Mouse (Mus musculus): ENCODE measurements at regions not wholly inside any gene's neighbourhood (a gene's known extent, or its start where the extent isn't known, plus 50 kb on each side); places are given as distances from the start of the nearest gene placed in this dataset.

GRCm38 (mm10) chr15:36347333-36347845 is 660.2 kb downstream of the Zfp706 start:
- Histone ChIP-seq H3K9ac (ENCODE audit: low read depth, low read length) (no peak overlapping the region), H3K27me3 (ENCODE audit: control insufficient read depth, insufficient read depth, low read length) (no peaks in the 10 kb centered on the region), H3K4me2 (no peak overlapping the region), H3K27ac (ENCODE audit: low read depth, low read length) (no peak overlapping the region), H3K36me3 (ENCODE audit: control insufficient read depth, insufficient read depth, low read length) (no peaks in the 10 kb centered on the region), H3K9me3 (replicated peaks; ENCODE audit: control insufficient read depth, low read length) (no peaks in the 10 kb centered on the region), H3K4me3 (ENCODE audit: low read depth, low read length) (no peak overlapping the region), H3K4me1 (ENCODE audit: control insufficient read depth, insufficient read depth, low read length) (0 out of 2 replicates have a peak, but pooled peaks cover 2% of the 10 kb centered on the region)
- no peak for ATAC-seq (replicated peaks; ENCODE audit: insufficient number of reproducible peaks, low FRiP score, low TSS enrichment)
- 66% methylated on average over 4 of the region's 4 CpGs for WGBS (ENCODE audit: insufficient replicate concordance)

GRCm38 (mm10) chr15:36346126-36346525 is 661.4 kb downstream of the Zfp706 start:
- no peak overlapping the region for H3K27ac ChIP-seq (ENCODE audit: low read depth, low read length)
- WGBS (ENCODE audit: insufficient replicate concordance): 43% methylated on average over 5 of the region's 5 CpGs

GRCm38 (mm10) chr15:36345413-36345812 is 662.2 kb downstream of the Zfp706 start:
- H3K4me1 ChIP-seq (ENCODE audit: control insufficient read depth, insufficient read depth, low read length): 0 out of 2 replicates have a peak, but pooled peaks cover 2% of the 10 kb centered on the region
- H3K4me3 ChIP-seq (ENCODE audit: low read depth, low read length): no peak overlapping the region
- no peak for ATAC-seq (replicated peaks; ENCODE audit: insufficient number of reproducible peaks, low FRiP score, low TSS enrichment)
- no peak overlapping the region for H3K9ac ChIP-seq (ENCODE audit: low read depth, low read length)
- H3K27ac ChIP-seq (ENCODE audit: low read depth, low read length): no peak overlapping the region
- H3K27me3 ChIP-seq (ENCODE audit: control insufficient read depth, insufficient read depth, low read length): no peaks in the 10 kb centered on the region
- 71% methylated on average over 4 of the region's 4 CpGs for WGBS (ENCODE audit: insufficient replicate concordance)
- H3K36me3 ChIP-seq (ENCODE audit: control insufficient read depth, insufficient read depth, low read length): no peaks in the 10 kb centered on the region
- H3K9me3 ChIP-seq (replicated peaks; ENCODE audit: control insufficient read depth, low read length): no peaks in the 10 kb centered on the region
- H3K4me2 ChIP-seq: no peak overlapping the region

More at GRCm38 (mm10) chr15:36346126-36346525, 661.4 kb downstream of the Zfp706 start:
- no peaks in the 10 kb centered on the region for H3K36me3 ChIP-seq (ENCODE audit: control insufficient read depth, insufficient read depth, low read length)
- H3K9ac ChIP-seq (ENCODE audit: low read depth, low read length): no peak overlapping the region
- no peak overlapping the region for H3K4me2 ChIP-seq
- no peaks in the 10 kb centered on the region for H3K27me3 ChIP-seq (ENCODE audit: control insufficient read depth, insufficient read depth, low read length)
- H3K4me1 ChIP-seq (ENCODE audit: control insufficient read depth, insufficient read depth, low read length): 0 out of 2 replicates have a peak, but pooled peaks cover 2% of the 10 kb centered on the region
- H3K9me3 ChIP-seq (replicated peaks; ENCODE audit: control insufficient read depth, low read length): no peaks in the 10 kb centered on the region
- ATAC-seq (replicated peaks; ENCODE audit: insufficient number of reproducible peaks, low FRiP score, low TSS enrichment): no peak
- no peak overlapping the region for H3K4me3 ChIP-seq (ENCODE audit: low read depth, low read length)

- Histone ChIP-seq H3K4me3 (ENCODE audit: low read depth, low read length) (no peak overlapping the region), H3K36me3 (ENCODE audit: control insufficient read depth, insufficient read depth, low read length) (no peaks in the 10 kb centered on the region), H3K4me2 (no peak overlapping the region), H3K4me1 (ENCODE audit: control insufficient read depth, insufficient read depth, low read length) (no peaks in the 10 kb centered on the region), H3K27ac (ENCODE audit: low read depth, low read length) (no peak overlapping the region), H3K27me3 (ENCODE audit: control insufficient read depth, insufficient read depth, low read length) (no peaks in the 10 kb centered on the region), H3K9me3 (replicated peaks; ENCODE audit: control insufficient read depth, low read length) (no peaks in the 10 kb centered on the region), H3K9ac (ENCODE audit: low read depth, low read length) (no peak overlapping the region)
- ATAC-seq (replicated peaks; ENCODE audit: insufficient number of reproducible peaks, low FRiP score, low TSS enrichment): no peak
- WGBS (ENCODE audit: insufficient replicate concordance): 86% methylated on average over 5 of the region's 5 CpGs
These were observed 667.5 kb downstream of the Zfp706 start for GRCm38 (mm10) chr15:36339971-36340550.

- ATAC-seq (replicated peaks; ENCODE audit: insufficient number of reproducible peaks, low FRiP score, low TSS enrichment): no peak
- 83% methylated on average over 2 of the region's 2 CpGs for WGBS (ENCODE audit: insufficient replicate concordance)
- H3K4me1 ChIP-seq (ENCODE audit: control insufficient read depth, insufficient read depth, low read length): no peaks in the 10 kb centered on the region
- H3K27ac ChIP-seq (ENCODE audit: low read depth, low read length): no peak overlapping the region
- H3K9me3 ChIP-seq (replicated peaks; ENCODE audit: control insufficient read depth, low read length): no peaks in the 10 kb centered on the region
- no peak overlapping the region for H3K4me3 ChIP-seq (ENCODE audit: low read depth, low read length)
- no peak overlapping the region for H3K4me2 ChIP-seq
- H3K36me3 ChIP-seq (ENCODE audit: control insufficient read depth, insufficient read depth, low read length): no peaks in the 10 kb centered on the region
- H3K9ac ChIP-seq (ENCODE audit: low read depth, low read length): no peak overlapping the region
- H3K27me3 ChIP-seq (ENCODE audit: control insufficient read depth, insufficient read depth, low read length): no peaks in the 10 kb centered on the region
These were observed 668.8 kb downstream of the Zfp706 start for GRCm38 (mm10) chr15:36338766-36339165.

GRCm38 (mm10) chr15:36336857-36337256 is 670.7 kb downstream of the Zfp706 start:
- Histone ChIP-seq H3K27ac (ENCODE audit: low read depth, low read length) (no peak overlapping the region), H3K4me2 (no peak overlapping the region), H3K27me3 (ENCODE audit: control insufficient read depth, insufficient read depth, low read length) (no peaks in the 10 kb centered on the region), H3K4me3 (ENCODE audit: low read depth, low read length) (no peak overlapping the region), H3K9me3 (replicated peaks; ENCODE audit: control insufficient read depth, low read length) (no peaks in the 10 kb centered on the region), H3K4me1 (ENCODE audit: control insufficient read depth, insufficient read depth, low read length) (no peaks in the 10 kb centered on the region), H3K36me3 (ENCODE audit: control insufficient read depth, insufficient read depth, low read length) (no peaks in the 10 kb centered on the region), H3K9ac (ENCODE audit: low read depth, low read length) (no peak overlapping the region)
- ATAC-seq (replicated peaks; ENCODE audit: insufficient number of reproducible peaks, low FRiP score, low TSS enrichment): no peak
- 64% methylated on average over 2 of the region's 2 CpGs for WGBS (ENCODE audit: insufficient replicate concordance)

GRCm38 (mm10) chr15:36335116-36335515 is 672.5 kb downstream of the Zfp706 start:
- Histone ChIP-seq H3K4me1 (ENCODE audit: control insufficient read depth, insufficient read depth, low read length) (no peaks in the 10 kb centered on the region), H3K27me3 (ENCODE audit: control insufficient read depth, insufficient read depth, low read length) (no peaks in the 10 kb centered on the region), H3K27ac (ENCODE audit: low read depth, low read length) (no peak overlapping the region), H3K36me3 (ENCODE audit: control insufficient read depth, insufficient read depth, low read length) (no peaks in the 10 kb centered on the region), H3K4me2 (no peak overlapping the region), H3K4me3 (ENCODE audit: low read depth, low read length) (no peak overlapping the region), H3K9ac (ENCODE audit: low read depth, low read length) (no peak overlapping the region), H3K9me3 (replicated peaks; ENCODE audit: control insufficient read depth, low read length) (no peaks in the 10 kb centered on the region)
- no peak for ATAC-seq (replicated peaks; ENCODE audit: insufficient number of reproducible peaks, low FRiP score, low TSS enrichment)
- 73% methylated on average over 2 of the region's 2 CpGs for WGBS (ENCODE audit: insufficient replicate concordance)

- no peak for ATAC-seq (replicated peaks; ENCODE audit: insufficient number of reproducible peaks, low FRiP score, low TSS enrichment)
- H3K36me3 ChIP-seq (ENCODE audit: control insufficient read depth, insufficient read depth, low read length): no peaks in the 10 kb centered on the region
- WGBS (ENCODE audit: insufficient replicate concordance): 73% methylated on average over 9 of the region's 9 CpGs
- no peak overlapping the region for H3K27ac ChIP-seq (ENCODE audit: low read depth, low read length)
- H3K4me3 ChIP-seq (ENCODE audit: low read depth, low read length): no peak overlapping the region
- no peaks in the 10 kb centered on the region for H3K9me3 ChIP-seq (replicated peaks; ENCODE audit: control insufficient read depth, low read length)
- H3K4me1 ChIP-seq (ENCODE audit: control insufficient read depth, insufficient read depth, low read length): no peaks in the 10 kb centered on the region
- H3K4me2 ChIP-seq: no peak overlapping the region
- no peaks in the 10 kb centered on the region for H3K27me3 ChIP-seq (ENCODE audit: control insufficient read depth, insufficient read depth, low read length)
- no peak overlapping the region for H3K9ac ChIP-seq (ENCODE audit: low read depth, low read length)
These were observed 673.0 kb downstream of the Zfp706 start for GRCm38 (mm10) chr15:36334436-36335113.

GRCm38 (mm10) chr15:36333857-36334256 is 673.7 kb downstream of the Zfp706 start:
- Histone ChIP-seq H3K27ac (ENCODE audit: low read depth, low read length) (no peak overlapping the region), H3K36me3 (ENCODE audit: control insufficient read depth, insufficient read depth, low read length) (no peaks in the 10 kb centered on the region), H3K9me3 (replicated peaks; ENCODE audit: control insufficient read depth, low read length) (no peaks in the 10 kb centered on the region), H3K4me3 (ENCODE audit: low read depth, low read length) (no peak overlapping the region), H3K4me1 (ENCODE audit: control insufficient read depth, insufficient read depth, low read length) (no peaks in the 10 kb centered on the region), H3K27me3 (ENCODE audit: control insufficient read depth, insufficient read depth, low read length) (no peaks in the 10 kb centered on the region), H3K9ac (ENCODE audit: low read depth, low read length) (no peak overlapping the region), H3K4me2 (no peak overlapping the region)
- no peak for ATAC-seq (replicated peaks; ENCODE audit: insufficient number of reproducible peaks, low FRiP score, low TSS enrichment)
- WGBS (ENCODE audit: insufficient replicate concordance): 43% methylated on average over 1 of the region's 1 CpGs
